Mouse (Mus musculus) right cerebral cortex, postnatal 10 days (tissue): ENCODE data around the gene Sipa1l1.
A peak's percentile ranks its signal among the peaks of the same experiment; 100 is the strongest.

ENCODE experiments used
- DNase-seq, 2 experiments: peaks; one replicate each; pipeline ENCODE4 v3.0.0; 2021; ENCODE audit warnings: low spot score in 2 of 2

The Sipa1l1 gene

DNA sequence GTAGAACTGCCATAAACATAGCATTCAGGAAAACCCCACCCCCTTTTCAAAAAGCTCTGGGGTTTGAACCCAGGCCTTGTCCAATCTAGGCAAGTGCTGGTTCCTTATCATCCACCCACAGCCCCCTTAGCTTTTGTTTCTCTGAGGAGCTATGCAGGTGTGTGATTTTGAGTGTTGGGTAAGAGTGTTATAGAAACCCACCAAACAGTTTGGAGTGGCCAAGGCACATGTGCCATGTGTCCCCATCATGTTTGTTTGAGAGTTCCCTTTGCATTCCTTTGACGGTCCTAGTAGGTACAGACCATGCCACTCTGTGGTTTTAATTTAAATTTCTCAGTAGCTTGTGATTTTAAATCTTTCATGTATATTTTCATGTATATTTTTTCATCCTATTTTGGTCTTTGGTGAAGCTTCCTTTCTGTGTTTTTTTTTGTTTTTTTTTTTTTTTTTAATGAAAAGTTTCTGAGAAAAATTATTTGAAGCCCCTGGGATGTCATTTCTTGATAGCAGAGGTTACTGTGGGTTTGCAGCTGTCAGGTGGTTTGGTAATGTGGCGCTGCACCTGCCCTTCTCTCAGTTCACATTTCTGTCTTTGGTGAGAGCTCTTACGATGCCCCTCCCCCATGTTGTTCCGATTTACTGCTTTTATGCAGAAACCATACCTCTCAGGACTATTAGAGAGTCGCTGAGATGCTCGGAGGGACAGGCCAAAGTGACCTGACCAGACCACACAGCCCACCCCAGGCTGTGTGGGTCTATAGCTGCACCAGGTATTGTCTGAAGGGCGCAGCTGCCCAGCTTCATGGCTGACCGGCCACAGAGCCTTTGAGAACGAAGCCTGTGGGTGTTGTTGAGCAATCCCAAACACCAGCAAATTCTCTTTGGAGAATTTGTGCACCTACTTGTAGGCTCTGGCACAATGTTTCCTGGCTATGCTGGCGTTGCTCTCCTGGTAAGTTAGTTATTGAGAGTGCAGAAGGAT, 126.1 kb downstream of the Sipa1l1 start:
- no peak for DNase-seq

DNA sequence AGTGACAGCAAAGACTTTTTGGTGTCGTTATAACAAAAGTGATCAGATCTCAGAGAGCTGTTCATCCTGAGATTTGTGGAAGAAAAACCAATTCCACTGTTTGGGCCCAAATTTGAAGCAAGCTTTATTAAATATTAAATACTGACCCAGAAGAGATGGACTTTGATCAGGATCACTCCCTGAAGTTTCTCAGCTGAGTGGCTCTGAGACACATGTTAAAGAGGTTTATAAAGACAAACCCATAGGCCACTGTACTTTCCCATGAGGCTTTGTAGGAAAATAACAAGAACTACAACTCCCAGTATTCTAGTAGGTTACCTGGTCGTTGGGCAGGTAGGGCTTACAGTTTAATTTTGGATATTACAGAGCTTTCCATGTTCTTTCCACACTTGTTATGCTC, 127.2 kb downstream of the Sipa1l1 start:
- no peak for DNase-seq

GRCm38 (mm10) chr12:82297196-82297595, 128.1 kb downstream of the Sipa1l1 start:
- DNase-seq, result no peak

DNA sequence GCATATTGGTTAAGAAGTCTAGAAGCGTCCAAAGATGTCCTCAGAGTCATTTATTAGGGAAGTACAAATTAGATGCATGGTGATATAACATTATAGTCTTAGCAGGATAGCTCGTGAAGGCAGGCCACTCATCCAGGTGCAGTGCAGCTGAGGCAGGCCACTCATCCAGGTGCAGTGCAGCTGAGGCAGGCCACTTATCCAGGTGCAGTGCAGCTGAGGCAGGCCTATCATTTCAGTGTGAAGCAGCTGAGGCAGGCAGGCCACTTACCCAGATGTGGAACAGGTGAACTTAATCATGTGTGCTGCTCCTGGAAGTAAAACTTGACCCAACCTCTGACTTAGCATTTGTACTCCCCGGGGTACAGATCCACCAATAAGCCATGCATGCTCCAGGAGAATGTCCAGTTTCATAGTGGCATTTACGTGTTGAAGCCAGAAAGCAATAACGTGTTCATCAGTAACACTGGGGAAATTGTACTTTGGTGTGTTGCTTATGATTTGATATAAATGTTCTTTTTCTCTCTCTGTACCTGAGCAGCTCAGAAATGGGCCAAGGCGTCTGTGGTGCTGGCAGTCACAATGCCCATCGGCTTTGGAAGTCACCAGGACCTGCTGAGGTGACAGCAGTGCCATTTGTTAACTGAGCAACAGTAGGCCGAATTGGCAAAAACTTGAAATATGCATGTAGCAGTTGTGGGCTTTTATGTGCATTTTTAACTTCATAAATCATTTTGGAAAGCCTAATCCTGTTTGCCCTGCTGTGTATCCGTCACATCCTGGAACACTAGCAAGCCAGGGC, 129.7 kb downstream of the Sipa1l1 start:
- DNase-seq, result no peak

DNA sequence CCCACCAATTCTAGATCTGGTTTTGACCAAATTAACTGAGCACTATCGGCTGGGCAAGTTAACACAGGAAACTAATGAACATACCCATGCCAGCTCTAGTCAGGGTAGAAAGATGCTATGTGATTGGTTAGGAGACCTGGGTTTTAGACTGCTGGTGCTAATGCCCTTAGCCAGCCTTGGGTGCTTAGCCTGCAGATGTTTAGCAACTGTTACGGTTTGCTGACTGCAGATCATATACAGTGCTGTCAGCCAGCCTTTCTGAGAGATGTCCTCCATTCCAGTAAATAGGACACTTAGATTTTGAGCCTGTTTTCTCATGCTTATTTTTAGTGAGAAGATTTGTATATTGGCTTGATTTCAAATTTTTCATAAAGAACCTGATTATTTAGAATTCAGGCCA, 135.0 kb downstream of the Sipa1l1 start:
- no peak for DNase-seq

- no peak for DNase-seq
These were observed 136.9 kb downstream of the Sipa1l1 start for GRCm38 (mm10) chr12:82306035-82306434.

GRCm38 (mm10) chr12:82311593-82311992, 142.5 kb downstream of the Sipa1l1 start:
- DNase-seq, result no peak

GRCm38 (mm10) chr12:82312091-82312820, 143.1 kb downstream of the Sipa1l1 start:
- peak in 1 of 2 experiments; percentile 60 for DNase-seq

DNA sequence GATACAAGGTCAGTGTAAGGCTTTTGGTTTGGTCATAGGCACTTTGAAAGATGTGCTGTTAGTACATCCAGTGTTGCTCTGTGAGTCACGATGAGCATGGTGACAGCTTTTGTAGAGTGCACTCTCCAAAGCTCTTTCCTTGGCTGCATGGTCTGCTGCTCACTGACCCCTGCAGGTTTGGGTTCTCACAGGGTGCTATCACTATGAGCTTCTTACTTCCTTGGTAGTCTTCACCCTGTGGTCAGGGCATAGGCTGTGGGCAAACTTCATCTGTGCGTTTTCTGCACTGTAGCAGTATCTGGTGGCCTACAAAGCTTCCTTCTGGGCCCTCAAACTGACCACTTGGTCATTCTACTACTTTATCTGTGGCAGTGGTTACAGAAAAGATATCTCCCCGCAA, 144.0 kb downstream of the Sipa1l1 start:
- no peak for DNase-seq

- DNase-seq, result no peak
These were observed 150.5 kb downstream of the Sipa1l1 start for GRCm38 (mm10) chr12:82319436-82320131.

DNA sequence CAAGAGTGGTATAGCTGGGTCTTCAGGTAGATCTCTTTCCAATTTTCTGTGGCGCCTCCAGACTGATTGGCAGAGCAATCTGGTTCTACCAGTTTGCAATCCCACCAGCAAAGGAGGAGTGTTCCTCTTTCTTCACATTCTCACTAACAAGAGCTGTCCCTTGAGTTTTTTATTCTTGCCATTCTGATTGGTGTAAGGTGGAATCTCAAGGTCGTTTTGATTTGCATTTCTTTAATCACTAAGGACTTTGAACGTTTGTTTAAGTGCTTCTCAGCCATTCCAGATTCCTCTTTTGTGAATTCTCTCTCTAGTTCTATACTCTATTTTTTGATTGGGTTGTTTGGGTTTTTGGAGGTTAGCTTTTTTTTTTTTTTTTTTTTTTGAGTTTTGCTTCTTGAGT, 151.1 kb downstream of the Sipa1l1 start:
- DNase-seq, result no peak

DNA sequence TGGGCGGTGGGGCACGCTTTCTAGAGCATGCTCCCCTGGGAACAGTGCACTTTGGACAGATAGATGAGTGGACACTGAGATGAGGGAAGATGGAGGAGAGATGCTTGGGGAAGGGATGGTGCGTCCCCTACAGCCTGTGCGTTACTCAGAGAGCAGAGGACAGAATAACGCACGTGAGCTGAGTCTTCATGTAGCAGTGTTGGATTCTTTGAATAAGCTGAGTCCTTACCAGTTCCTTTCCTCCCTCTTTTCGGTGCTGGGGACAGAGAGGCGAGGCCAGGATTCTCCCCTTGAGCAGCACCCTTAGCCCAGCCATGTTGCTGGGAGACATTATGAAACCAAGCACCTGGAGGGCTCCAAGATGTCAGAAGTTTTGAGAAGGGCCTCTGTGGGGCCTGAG, 152.3 kb downstream of the Sipa1l1 start:
- no peak for DNase-seq

DNA sequence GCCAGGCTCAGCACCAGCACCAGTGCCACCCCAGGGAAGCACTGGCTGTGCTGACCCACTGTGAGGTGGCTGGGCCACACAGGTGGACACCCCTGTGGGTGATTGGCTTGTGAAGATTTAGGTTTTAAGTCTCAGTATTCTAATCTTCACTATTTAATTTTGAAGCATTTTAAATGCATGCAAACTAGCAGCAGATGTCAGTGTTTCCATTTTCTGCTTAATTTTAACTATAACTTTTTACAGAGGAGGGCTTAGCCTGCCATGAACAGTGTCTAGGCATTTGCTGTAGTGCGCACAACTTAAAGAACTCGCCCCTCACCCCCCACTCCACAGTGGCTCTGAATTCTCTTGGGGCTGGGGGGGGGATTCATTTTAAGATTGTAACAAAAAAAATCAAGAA, 152.7 kb downstream of the Sipa1l1 start:
- no peak for DNase-seq

GRCm38 (mm10) chr12:82322759-82323451, 153.8 kb downstream of the Sipa1l1 start:
- DNase-seq, result no peak

DNA sequence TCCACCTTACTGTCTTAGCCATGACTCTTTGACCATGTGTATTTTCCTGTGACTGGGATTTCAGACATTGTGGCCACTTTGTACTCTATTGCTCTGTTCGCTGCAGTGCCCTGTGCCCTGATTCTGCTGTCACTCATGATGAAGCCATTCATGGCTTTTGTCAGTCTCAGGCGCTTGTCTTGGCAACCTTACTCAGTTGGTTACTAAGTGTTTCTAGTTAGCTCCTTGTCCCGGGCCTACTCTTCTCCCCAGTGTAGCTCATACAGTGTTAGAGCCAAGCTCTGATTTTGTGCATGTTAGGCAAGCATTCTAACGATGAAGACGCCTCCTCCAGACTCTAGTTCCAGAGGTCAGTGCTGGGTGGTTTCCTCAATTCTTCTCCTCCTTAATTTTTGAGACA, 155.5 kb downstream of the Sipa1l1 start:
- DNase-seq, result no peak

DNA sequence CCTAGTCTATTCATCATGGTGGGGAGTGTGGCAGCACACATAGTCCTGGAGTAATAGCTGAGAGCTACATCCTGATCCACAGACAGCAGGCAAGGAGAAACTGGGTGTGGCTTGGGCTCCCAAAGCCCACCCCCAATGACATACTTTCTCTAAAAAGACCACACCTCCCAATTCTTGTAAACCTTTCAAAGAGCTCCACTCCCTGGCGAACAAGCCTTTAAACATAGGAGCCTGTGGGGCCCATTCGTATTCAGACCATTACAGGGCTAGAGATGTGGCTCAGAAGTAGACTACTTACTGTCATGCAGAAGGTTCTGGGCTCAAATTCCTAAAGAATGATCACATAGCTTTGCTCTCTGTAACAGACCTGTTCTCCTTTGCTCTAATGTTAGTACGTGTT, 156.4 kb downstream of the Sipa1l1 start:
- DNase-seq, result no peak

DNA sequence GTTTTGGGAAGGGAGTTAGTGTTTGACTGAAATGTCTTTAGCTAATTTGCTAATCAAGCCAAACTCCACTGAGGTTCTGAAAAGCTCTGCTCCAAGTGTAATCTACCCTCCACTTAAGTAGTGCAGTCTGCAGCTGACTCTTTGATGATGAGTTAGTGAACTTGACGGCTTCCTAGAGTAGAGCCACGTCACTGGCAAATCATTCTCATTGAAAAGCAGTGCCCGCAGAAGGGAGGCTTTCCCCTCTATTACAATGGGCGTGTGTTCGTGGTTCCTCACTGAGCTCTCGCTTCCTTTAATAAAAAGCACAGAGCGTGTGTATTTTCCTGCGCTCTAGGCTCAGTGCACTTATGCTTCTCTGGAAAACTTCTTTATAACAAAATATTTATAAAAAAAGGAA, 157.3 kb downstream of the Sipa1l1 start:
- no peak for DNase-seq

- no peak for DNase-seq
These were observed 159.0 kb downstream of the Sipa1l1 start for GRCm38 (mm10) chr12:82328112-82328511.

DNA sequence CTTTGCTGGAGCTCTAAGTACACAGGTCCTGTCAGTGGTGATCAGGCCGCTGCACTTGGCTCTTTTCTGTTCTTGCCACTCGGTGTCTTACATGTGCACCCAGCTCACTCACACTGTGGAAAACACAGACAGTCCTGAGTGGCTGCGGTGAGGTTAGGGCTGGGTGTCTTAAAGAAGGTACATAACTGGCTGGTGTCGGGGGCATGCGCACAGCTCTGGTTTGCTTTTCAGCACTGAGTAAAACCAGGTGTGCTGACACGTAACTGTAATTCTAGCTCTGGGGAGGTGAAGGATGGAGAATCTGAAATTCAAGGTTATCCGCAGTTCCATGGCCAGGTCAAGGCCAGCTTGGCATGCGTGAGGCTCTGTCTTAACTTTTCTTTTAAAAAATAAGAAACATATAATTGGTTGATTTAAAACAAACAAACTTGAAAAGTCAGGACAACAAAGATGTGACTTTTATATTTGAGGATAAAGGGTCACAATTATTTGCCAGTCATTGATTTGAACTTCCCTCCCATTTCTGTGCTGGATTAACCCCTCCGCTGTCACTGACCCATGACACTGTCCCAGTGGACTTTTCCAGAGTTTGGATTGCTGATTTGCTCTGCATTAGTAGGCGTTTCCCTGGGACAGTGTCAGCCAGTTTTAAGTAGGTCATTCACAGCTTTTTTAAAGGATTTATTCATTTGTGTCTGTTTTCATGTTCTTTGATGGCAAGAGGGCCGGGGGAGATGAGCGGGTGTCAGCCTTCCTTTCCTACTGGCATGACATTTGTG, 163.9 kb downstream of the Sipa1l1 start:
- DNase-seq, result no peak

GRCm38 (mm10) chr12:82333999-82334398, 164.9 kb downstream of the Sipa1l1 start:
- no peak for DNase-seq
